Mouse (Mus musculus): Measurements from ENCODE around the gene Taar8b.

- TF ChIP-seq CTCF (IDR thresholded peaks at IDR 0.05; ENCODE audit: control insufficient read depth, insufficient read depth, insufficient replicate concordance, low read depth, low read length) (no peak), POLR2A (IDR thresholded peaks at IDR 0.05; ENCODE audit: control insufficient read depth, low read depth, low read length) (no peak)
These were observed 42.1 kb upstream of the Taar8b start for GRCm38 (mm10) chr10:24134071-24134645.
